Mouse (Mus musculus): ENCODE results near the gene Tbc1d1. TPM values are rescaled to one million over a fixed set of nuclear protein-coding genes. Genes with fewer than 3 reads are reported as not detected.

Tbc1d1 gene
- polyA plus RNA-seq, 1 experiment from 2014 or later: 18.1 TPM

DNA sequence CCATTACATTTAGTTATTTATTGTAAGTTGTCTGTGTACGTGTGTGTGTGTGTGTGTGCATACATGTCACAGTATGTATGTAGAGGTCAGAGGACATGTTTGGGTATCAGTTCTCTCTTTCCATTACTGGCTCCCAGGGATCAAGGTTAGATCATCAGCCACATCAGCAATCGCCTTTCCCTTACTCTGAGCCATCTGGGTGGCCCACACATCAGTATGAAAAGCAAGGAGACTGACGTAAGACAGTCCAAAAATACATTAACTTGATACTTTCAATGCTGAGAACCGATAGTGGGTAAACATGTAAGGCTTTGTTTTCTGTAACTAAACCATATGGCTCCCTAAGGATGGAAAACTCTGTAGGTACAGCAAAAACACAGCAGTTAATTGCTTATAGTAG, 54.7 kb downstream of the Tbc1d1 start:
- no peak overlapping the region for H3K27ac ChIP-seq (replicated peaks)
- H3K36me3 ChIP-seq: no peaks in the 10 kb centered on the region
- ATAC-seq (ENCODE audit: insufficient number of reproducible peaks, low FRiP score, low TSS enrichment, low read depth): no peak
- no peaks in the 10 kb centered on the region for H3K9me3 ChIP-seq (replicated peaks)
- WGBS: 54% methylated on average over 4 of the region's 4 CpGs
- no peak overlapping the region for H3K9ac ChIP-seq
- H3K4me3 ChIP-seq (replicated peaks): no peak overlapping the region
- H3K4me1 ChIP-seq: no peaks in the 10 kb centered on the region
- H3K27me3 ChIP-seq: no peaks in the 10 kb centered on the region
- no peak overlapping the region for H3K4me2 ChIP-seq (replicated peaks)

DNA sequence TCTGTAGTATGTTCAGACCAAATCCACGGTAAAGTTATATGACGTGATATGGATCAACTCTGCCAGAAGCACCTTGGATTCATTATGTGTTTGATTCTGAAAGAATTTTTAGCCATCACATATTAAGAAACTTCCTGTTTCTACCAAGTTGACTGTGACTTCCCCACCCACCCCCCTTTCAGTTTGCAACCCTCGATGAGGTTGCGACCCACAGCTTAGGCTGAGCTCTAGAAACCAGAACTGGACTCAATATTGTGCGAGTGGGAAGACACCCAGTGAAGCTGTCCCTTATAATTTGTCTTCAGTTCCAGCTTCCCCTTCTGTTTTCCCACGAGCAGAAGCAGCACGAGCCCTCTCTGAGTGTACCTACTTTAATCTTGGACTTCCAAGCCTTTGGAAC, 55.2 kb downstream of the Tbc1d1 start:
- ATAC-seq (ENCODE audit: insufficient number of reproducible peaks, low FRiP score, low TSS enrichment, low read depth): no peak
- H3K9me3 ChIP-seq (replicated peaks): no peaks in the 10 kb centered on the region
- H3K4me2 ChIP-seq (replicated peaks): no peak overlapping the region
- no peak overlapping the region for H3K9ac ChIP-seq
- H3K4me3 ChIP-seq (replicated peaks): no peak overlapping the region
- H3K27ac ChIP-seq (replicated peaks): no peak overlapping the region
- H3K36me3 ChIP-seq: no peaks in the 10 kb centered on the region
- H3K4me1 ChIP-seq: no peaks in the 10 kb centered on the region
- H3K27me3 ChIP-seq: no peaks in the 10 kb centered on the region
- WGBS: 70% methylated on average over 7 of the region's 7 CpGs

DNA sequence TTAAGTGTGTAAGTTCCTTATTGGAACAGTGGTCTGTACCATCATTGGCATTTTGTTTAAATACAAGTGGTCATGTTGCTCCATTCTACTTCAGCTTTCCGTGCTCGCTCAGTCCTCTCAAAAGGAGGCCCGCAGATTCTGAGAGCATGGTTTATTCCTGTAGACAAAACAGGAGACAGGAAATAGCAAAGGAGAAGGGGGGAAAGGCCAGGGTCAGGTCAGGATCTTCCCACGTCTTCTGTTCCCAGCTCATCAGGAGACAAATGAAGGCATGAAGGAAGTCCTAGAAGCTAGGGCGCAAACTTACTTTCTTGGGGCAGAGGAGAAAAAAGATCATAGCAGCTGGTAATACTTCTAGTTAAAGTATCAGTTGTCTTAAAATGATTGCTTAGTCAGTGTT, 56.1 kb downstream of the Tbc1d1 start:
- no peaks in the 10 kb centered on the region for H3K27me3 ChIP-seq

DNA sequence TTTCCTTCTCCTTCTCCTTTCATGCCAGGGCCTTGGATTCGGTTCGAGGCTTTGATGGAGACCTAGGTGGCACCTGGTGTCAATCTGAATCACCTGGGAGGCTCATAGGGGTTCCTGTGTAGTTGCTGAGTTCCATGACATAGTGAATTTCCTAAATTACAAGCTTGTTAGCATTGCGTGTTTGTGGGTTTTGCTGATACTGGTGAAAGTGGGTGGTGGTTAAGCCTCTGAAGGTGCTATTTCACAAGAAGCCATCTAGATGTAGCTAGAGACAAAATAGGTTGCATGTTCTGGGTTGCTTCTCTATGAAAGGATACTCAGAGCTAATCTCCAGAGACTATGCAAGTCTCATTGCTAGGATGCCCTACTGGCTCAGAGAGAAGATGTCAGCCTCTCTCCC, 56.5 kb downstream of the Tbc1d1 start:
- Histone ChIP-seq H3K9me3 (replicated peaks) (no peaks in the 10 kb centered on the region), H3K36me3 (no peaks in the 10 kb centered on the region), H3K27ac (replicated peaks) (no peak overlapping the region), H3K9ac (no peak overlapping the region), H3K4me1 (no peaks in the 10 kb centered on the region), H3K4me3 (replicated peaks) (no peak overlapping the region), H3K27me3 (no peaks in the 10 kb centered on the region), H3K4me2 (replicated peaks) (no peak overlapping the region)
- ATAC-seq (ENCODE audit: insufficient number of reproducible peaks, low FRiP score, low TSS enrichment, low read depth): no peak
- 59% methylated on average over 3 of the region's 3 CpGs for WGBS

More for the DNA sequence above, 56.1 kb downstream of the Tbc1d1 start:
- WGBS: 53% methylated on average over 5 of the region's 5 CpGs
- Histone ChIP-seq H3K27ac (replicated peaks) (no peak overlapping the region), H3K9ac (no peak overlapping the region), H3K4me2 (replicated peaks) (no peak overlapping the region), H3K36me3 (no peaks in the 10 kb centered on the region), H3K4me1 (no peaks in the 10 kb centered on the region), H3K9me3 (replicated peaks) (no peaks in the 10 kb centered on the region), H3K4me3 (replicated peaks) (no peak overlapping the region)
- no peak for ATAC-seq (ENCODE audit: insufficient number of reproducible peaks, low FRiP score, low TSS enrichment, low read depth)

DNA sequence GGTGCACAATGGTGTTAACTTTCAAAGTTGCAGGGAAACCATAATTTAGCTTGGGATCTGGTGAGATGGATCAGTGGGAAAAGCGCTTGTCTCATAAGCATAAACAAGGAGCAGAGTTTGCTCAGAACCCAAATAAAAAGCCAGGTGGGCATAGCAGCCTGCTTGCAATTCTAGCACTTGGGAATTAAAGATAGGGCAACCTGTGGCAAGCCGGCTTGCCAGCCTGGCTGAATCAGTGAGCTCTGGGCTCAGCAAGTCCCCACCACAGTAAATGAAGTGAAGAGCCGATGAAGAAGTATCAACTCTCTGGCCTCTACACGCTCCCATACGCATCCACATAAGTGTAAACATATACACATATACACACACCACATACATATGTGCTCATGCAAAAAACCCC, 59.7 kb downstream of the Tbc1d1 start:
- no peaks in the 10 kb centered on the region for H3K36me3 ChIP-seq
- ATAC-seq (ENCODE audit: insufficient number of reproducible peaks, low FRiP score, low TSS enrichment, low read depth): no peak
- H3K4me1 ChIP-seq: 0 out of 2 replicates have a peak, but pooled peaks cover 3% of the 10 kb centered on the region
- H3K9ac ChIP-seq: no peak overlapping the region
- no peak overlapping the region for H3K4me3 ChIP-seq (replicated peaks)
- H3K4me2 ChIP-seq (replicated peaks): no peak overlapping the region
- no peak overlapping the region for H3K27ac ChIP-seq (replicated peaks)
- H3K9me3 ChIP-seq (replicated peaks): no peaks in the 10 kb centered on the region
- WGBS: 88% methylated on average over 5 of the region's 5 CpGs
- H3K27me3 ChIP-seq: no peaks in the 10 kb centered on the region

DNA sequence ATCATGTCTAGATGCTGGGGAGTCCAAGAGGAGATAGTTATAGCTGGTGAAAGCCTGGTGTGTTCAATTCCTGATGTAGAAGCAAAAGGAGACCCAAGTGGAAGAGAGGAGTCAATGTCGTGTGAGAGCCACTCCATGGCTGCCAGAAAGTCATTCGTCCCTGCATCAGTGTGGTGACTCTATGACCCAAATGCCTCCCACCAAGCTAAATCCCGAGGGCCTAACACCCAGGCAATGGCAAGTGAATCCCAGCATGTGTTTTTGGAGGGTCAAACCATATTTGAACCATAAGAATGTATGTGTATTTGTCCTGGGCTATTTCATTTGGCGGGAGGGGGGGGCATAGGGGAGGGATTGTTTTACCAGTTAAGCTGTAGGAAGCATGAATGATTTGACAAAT, 60.2 kb downstream of the Tbc1d1 start:
- 88% methylated on average over 4 of the region's 4 CpGs for WGBS
- no peaks in the 10 kb centered on the region for H3K9me3 ChIP-seq (replicated peaks)
- H3K36me3 ChIP-seq: no peaks in the 10 kb centered on the region
- H3K4me2 ChIP-seq (replicated peaks): no peak overlapping the region
- no peaks in the 10 kb centered on the region for H3K27me3 ChIP-seq
- no peak overlapping the region for H3K4me3 ChIP-seq (replicated peaks)
- no peak overlapping the region for H3K9ac ChIP-seq
- 0 out of 2 replicates have a peak, but pooled peaks cover 3% of the 10 kb centered on the region for H3K4me1 ChIP-seq
- no peak for ATAC-seq (ENCODE audit: insufficient number of reproducible peaks, low FRiP score, low TSS enrichment, low read depth)
- H3K27ac ChIP-seq (replicated peaks): no peak overlapping the region

DNA sequence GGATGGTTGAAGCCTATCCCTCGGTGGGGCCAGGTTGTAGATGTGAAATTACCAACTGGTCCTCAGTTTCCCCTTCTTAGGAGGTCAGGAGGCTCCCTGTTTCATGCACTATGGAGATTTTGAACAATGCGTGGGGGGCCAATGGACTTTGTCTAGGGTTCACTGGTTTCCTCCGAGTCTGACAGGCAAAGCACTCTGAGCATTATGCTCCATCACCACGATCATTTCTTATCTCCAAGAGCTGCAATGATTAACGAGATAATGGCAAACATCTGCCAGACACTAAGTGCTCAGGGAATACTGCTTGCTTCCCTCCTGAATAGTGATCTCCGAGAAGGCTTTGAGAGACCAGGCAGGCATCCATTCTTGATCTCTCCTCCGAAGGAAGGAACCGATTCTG, 61.2 kb downstream of the Tbc1d1 start:
- no peaks in the 10 kb centered on the region for H3K9me3 ChIP-seq (replicated peaks)
- H3K27ac ChIP-seq (replicated peaks): no peak overlapping the region
- no peaks in the 10 kb centered on the region for H3K27me3 ChIP-seq
- H3K4me3 ChIP-seq (replicated peaks): no peak overlapping the region
- no peak overlapping the region for H3K4me2 ChIP-seq (replicated peaks)
- 0 out of 2 replicates have a peak, but pooled peaks cover 3% of the 10 kb centered on the region for H3K4me1 ChIP-seq
- no peaks in the 10 kb centered on the region for H3K36me3 ChIP-seq
- no peak for ATAC-seq (ENCODE audit: insufficient number of reproducible peaks, low FRiP score, low TSS enrichment, low read depth)
- H3K9ac ChIP-seq: no peak overlapping the region
- 59% methylated on average over 8 of the region's 8 CpGs for WGBS

DNA sequence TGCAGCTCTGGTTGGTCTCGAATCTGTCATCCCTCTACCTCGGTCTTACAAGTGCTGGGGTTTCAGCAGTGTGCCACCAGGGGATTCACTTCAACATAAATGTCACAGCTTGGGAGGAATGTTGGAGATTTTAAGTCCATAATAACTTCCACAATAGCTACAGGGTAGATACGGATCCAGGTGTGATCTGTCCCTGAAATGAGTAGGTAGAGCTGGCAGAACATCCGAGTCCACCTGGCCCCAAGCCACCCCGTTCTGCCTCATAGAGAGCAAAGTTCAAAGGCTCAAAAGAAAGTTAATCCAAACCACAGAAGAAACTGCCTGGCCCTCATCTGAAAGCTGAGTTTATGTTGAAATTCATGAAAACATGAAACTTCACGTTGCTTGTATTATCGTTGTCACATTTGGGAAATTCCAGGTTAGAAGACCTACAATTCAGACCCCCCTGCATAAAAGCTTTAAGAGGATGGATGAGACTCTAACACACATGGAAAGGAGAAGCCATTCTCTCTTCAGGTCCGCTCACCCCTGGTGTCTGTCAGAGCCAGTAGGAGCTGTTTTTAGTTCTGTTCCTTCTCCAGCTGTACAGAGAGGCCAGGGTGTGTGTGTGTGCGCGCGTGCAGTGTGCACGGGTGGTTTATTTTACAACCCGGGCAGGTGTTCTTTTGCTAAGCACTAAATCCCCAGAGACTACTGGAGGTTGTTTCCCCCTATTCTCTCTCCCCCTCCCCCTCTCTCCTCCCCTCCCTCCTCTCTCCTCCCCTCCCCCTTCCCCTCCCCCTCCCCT, 61.9 kb downstream of the Tbc1d1 start:
- 43% methylated on average over 13 of the region's 13 CpGs for WGBS
- Histone ChIP-seq H3K4me2 (replicated peaks) (no peak overlapping the region), H3K4me1 (0 out of 2 replicates have a peak, but pooled peaks cover 3% of the 10 kb centered on the region), H3K4me3 (replicated peaks) (no peak overlapping the region), H3K27ac (replicated peaks) (no peak overlapping the region), H3K9ac (no peak overlapping the region), H3K27me3 (no peaks in the 10 kb centered on the region), H3K9me3 (replicated peaks) (no peaks in the 10 kb centered on the region), H3K36me3 (no peaks in the 10 kb centered on the region)
- 0 out of 2 replicates have a peak, but pooled peaks have one; percentile 39 for ATAC-seq (ENCODE audit: insufficient number of reproducible peaks, low FRiP score, low TSS enrichment, low read depth)

DNA sequence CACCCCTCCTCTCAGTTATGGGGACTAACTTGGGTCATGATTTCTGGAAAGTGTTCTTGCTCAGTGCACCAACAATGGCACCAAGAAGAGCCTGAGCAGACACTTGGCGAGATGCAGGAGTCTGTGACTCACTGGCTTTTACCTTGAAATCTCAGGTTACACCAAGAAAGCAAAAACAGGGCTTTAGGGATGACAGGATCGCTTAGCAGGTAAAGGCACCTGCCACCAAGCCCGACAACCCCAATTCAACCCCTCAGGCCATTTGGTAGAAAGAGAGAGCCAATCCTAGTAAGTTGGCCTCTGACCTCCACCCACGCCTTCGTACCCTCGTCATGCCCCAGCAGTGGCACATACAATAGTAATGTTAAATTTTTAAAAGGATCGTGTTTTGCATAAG, 62.5 kb downstream of the Tbc1d1 start:
- no peak overlapping the region for H3K4me2 ChIP-seq (replicated peaks)
- no peak overlapping the region for H3K4me3 ChIP-seq (replicated peaks)
- H3K9me3 ChIP-seq (replicated peaks): no peaks in the 10 kb centered on the region
- WGBS: 55% methylated on average over 7 of the region's 7 CpGs
- H3K27me3 ChIP-seq: no peaks in the 10 kb centered on the region
- H3K4me1 ChIP-seq: 0 out of 2 replicates have a peak, but pooled peaks cover 3% of the 10 kb centered on the region
- no peak overlapping the region for H3K27ac ChIP-seq (replicated peaks)
- no peaks in the 10 kb centered on the region for H3K36me3 ChIP-seq
- peak; percentile 39; the same call in 1 of the 2 replicates for ATAC-seq (ENCODE audit: insufficient number of reproducible peaks, low FRiP score, low TSS enrichment, low read depth)
- no peak overlapping the region for H3K9ac ChIP-seq

DNA sequence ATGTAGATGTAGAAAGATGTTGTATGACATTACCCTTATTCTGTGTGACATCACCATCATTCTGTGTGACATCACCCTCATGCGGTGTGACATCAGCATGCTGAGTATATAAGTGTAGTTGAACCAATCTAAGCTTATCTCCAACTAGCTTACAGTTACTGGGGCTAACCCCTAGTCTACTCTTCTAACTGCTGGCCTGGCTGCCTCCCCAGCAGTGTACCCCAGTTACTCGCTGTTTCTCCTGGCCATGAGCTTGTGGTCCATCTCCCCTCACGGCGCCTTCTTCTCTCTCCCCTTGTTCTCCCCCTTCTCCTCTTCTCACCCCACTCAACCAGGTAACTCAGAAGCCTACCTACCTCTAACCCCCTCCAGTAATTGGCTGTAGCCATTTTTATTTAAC, 64.7 kb downstream of the Tbc1d1 start:
- Histone ChIP-seq H3K27me3 (no peaks in the 10 kb centered on the region), H3K4me3 (replicated peaks) (no peak overlapping the region), H3K9ac (no peak overlapping the region), H3K36me3 (no peaks in the 10 kb centered on the region), H3K27ac (replicated peaks) (no peak overlapping the region), H3K4me2 (replicated peaks) (no peak overlapping the region), H3K4me1 (0 out of 2 replicates have a peak, but pooled peaks cover 10% of the 10 kb centered on the region), H3K9me3 (replicated peaks) (no peaks in the 10 kb centered on the region)
- WGBS: 98% methylated on average over 4 of the region's 4 CpGs
- ATAC-seq (ENCODE audit: insufficient number of reproducible peaks, low FRiP score, low TSS enrichment, low read depth): no peak

DNA sequence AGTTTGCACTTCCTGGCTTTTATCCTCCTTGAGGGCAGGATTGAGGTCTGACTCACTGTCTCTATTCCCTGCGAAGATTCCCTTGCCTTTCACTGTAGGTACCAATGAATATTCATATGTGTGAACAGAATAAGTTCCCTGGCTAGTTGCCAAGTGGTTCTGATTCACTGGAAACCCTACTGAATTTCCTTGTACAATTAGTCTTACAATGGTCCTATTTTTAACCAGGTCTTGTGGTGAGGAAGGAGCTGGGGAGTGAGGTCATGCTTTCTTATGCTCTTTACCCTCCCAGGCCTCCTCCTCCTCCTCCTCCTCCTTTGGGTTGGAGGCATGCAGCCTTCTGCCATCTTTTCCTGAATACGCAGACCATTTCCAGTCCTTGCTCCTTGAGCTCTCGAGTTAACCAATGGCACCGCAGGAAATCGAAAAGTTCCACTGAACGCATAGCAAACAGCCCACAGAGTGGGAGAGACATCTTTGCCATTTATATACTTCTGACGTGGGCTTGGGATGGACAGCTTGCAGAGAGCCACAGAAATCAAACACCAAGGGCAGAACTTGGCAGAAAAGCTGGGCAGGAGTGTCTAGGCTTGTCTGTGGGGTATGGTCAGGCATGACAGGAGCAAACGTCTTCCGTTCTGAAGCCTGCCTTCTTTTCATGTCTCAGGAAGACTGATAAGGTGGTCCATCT, 68.8 kb downstream of the Tbc1d1 start:
- WGBS: 63% methylated on average over 9 of the region's 9 CpGs
- ATAC-seq (ENCODE audit: insufficient number of reproducible peaks, low FRiP score, low TSS enrichment, low read depth): 0 out of 2 replicates have a peak, but pooled peaks have one; percentile 21
- Histone ChIP-seq H3K4me3 (replicated peaks) (no peak overlapping the region), H3K27ac (replicated peaks) (0 out of 2 replicates have a peak overlapping the region, but pooled peaks have one; percentile 28), H3K36me3 (no peaks in the 10 kb centered on the region), H3K9ac (no peak overlapping the region), H3K27me3 (no peaks in the 10 kb centered on the region), H3K9me3 (replicated peaks) (no peaks in the 10 kb centered on the region), H3K4me2 (replicated peaks) (no peak overlapping the region), H3K4me1 (peaks cover 10% of the 10 kb centered on the region; the same call in 1 of the 2 replicates)
